In the genomic region with DNA sequence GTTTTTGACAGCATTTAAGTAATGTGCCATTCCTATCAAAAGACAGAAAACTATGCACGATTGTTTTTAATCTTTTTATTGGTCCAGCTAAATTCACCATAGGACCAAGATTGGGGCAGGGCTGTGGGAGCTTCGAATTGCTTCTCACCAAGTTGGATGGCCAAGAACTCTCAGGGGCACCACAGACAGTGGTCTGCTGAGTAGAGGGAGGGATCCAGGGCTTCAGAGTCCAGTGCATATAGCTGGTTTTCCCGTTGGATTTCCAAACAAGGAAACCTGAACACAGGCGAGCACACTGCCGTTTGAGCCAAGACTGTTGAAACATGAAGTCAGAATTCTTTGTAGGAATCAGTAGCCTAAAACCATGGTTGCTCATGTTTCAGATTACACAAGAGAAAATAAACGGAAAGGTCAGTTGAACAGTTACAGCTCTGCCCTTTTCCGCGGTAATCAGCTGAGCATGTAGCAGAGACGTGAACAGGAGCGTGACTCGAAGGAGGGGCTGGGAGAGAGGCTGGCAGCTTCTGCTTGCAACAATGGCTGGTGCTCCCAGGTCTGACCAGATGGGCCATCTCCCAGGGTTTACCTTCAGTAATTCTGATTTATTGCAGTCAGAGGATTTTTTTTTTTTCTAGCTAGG, we compare ENCODE assay signal across 9 mouse cellular contexts. TPM values are rescaled to one million over a fixed set of nuclear protein-coding genes. Genes with fewer than 3 reads are reported as not detected.
DNase-seq lines count a peak whose midpoint lies in the region; ATAC-seq and TF ChIP-seq lines count a peak whose summit lies in the region.
"Had no signal": no experiment of that assay in that cellular context is flagged by ENCODE, and none has a peak within 500 bp of the region (broad histone marks: within the 10 kb centered on the region; RNA-seq: fewer than 3 reads in every experiment).

No protein-coding gene starts in this region.

- no peak for TF ChIP-seq CTCF in brain, embryonic 14.5 days (IDR thresholded peaks at IDR 0.05; ENCODE audit: borderline replicate concordance, extremely low read depth, insufficient read depth, insufficient read length)

- no peaks in the 10 kb centered on the region for H3K36me3 ChIP-seq in heart, embryonic 14.5 days (ENCODE audit: control insufficient read depth, insufficient read depth, low read length)
- no peaks in the 10 kb centered on the region for H3K36me3 ChIP-seq in midbrain, embryonic 12.5 days
- H3K36me3 ChIP-seq: limb, embryonic 15.5 days had no signal

- H3K27me3 ChIP-seq in heart, embryonic 14.5 days (ENCODE audit: control insufficient read depth, insufficient read depth, low read length), result no peaks in the 10 kb centered on the region
- no peaks in the 10 kb centered on the region for H3K27me3 ChIP-seq in midbrain, embryonic 12.5 days
- H3K27me3 ChIP-seq: limb, embryonic 15.5 days had no signal

- no peaks in the 10 kb centered on the region for H3K9me3 ChIP-seq in heart, embryonic 14.5 days (ENCODE audit: control insufficient read depth, low read length)
- no peaks in the 10 kb centered on the region for H3K9me3 ChIP-seq in midbrain, embryonic 12.5 days
- H3K9me3 ChIP-seq: limb, embryonic 15.5 days had no signal

- peaks cover 6 to 9% of the 10 kb centered on the region in 2 experiments; a peak in 3 of 4 replicates for H3K4me1 ChIP-seq in heart, embryonic 14.5 days (ENCODE audit: control insufficient read depth in 2 of 2, insufficient read depth in 2 of 2, low read length in 2 of 2)
- no peaks in the 10 kb centered on the region for H3K4me1 ChIP-seq in midbrain, embryonic 12.5 days
- H3K4me1 ChIP-seq: limb, embryonic 15.5 days had no signal

- peak; percentile 63 for DNase-seq in 416B (ENCODE audit: low read depth)
- peak; percentile 63 for DNase-seq in brain, embryonic 14.5 days (ENCODE audit: low read depth)
- DNase-seq in kidney, postnatal 25 days, result peak; percentile 46 to 86
- no peak for DNase-seq in layer of hippocampus, adult 11-12 months (ENCODE audit: low spot score)

- ATAC-seq in heart, embryonic 14.5 days (ENCODE audit: insufficient number of reproducible peaks, insufficient read depth, low FRiP score, low read depth), result no peak
- ATAC-seq in midbrain, embryonic 12.5 days (ENCODE audit: low FRiP score, low read depth), result peak; percentile 79
- ATAC-seq in inflammation-experienced regulatory T-cells, adult 6 months, result no peak
- ATAC-seq in megakaryocyte-erythroid progenitor cell, adult 5-6 weeks (replicated peaks; ENCODE audit: low FRiP score, low TSS enrichment, poor library complexity, severe bottlenecking), result no peak

- H3K4me3 ChIP-seq in heart, embryonic 14.5 days (ENCODE audit: control insufficient read depth in 1 of 2, insufficient read depth in 1 of 2, low read depth in 1 of 2, low read length in 2 of 2), result no peak overlapping the region
- no peak overlapping the region for H3K4me3 ChIP-seq in midbrain, embryonic 12.5 days
- H3K4me3 ChIP-seq: limb, embryonic 15.5 days had no signal

- H3K9ac ChIP-seq in heart, embryonic 14.5 days (ENCODE audit: low read length), result no peak overlapping the region
- no peak overlapping the region for H3K9ac ChIP-seq in midbrain, embryonic 12.5 days (replicated peaks)
- H3K9ac ChIP-seq: limb, embryonic 15.5 days had no signal

- peak overlapping the region; percentile 57 to 67 for H3K27ac ChIP-seq in heart, embryonic 14.5 days (replicated peaks in 1 of 2; ENCODE audit: control insufficient read depth in 1 of 2, insufficient read depth in 1 of 2, low read depth in 2 of 2, low read length in 2 of 2)
- no peak overlapping the region for H3K27ac ChIP-seq in midbrain, embryonic 12.5 days (replicated peaks)
- H3K27ac ChIP-seq: limb, embryonic 15.5 days had no signal

- 58% methylated on average over 11 of the region's 11 CpGs for WGBS in heart, embryonic 14.5 days
- 69% methylated on average over 11 of the region's 11 CpGs for WGBS in midbrain, embryonic 12.5 days

- H3K4me2 ChIP-seq in heart, embryonic 14.5 days (ENCODE audit: low read length), result peak overlapping the region; percentile 17; the same call in 1 of the 2 replicates
- no peak overlapping the region for H3K4me2 ChIP-seq in midbrain, embryonic 12.5 days (replicated peaks)
- H3K4me2 ChIP-seq: limb, embryonic 15.5 days had no signal

- TF ChIP-seq POLR2A in brain, embryonic 14.5 days (IDR thresholded peaks at IDR 0.05; ENCODE audit: borderline replicate concordance, extremely low read depth, insufficient read depth, insufficient read length, poor library complexity, severe bottlenecking), result no peak

RNA-seq across cellular contexts. Expression of gene Gbe1, which starts 38.0 kb away (rescaled TPM):
- polyA plus RNA-seq in brain, embryonic 14.5 days (2012; rRNA removed), result 7.3 and 8.9 TPM in 2 replicates
- 66.0 and 68.8 TPM in 2 replicates for polyA plus RNA-seq in heart, embryonic 14.5 days (2014; fragmentation: Nextera tagmentation; extraction: Ambion mirVana)
- 17.5 and 18.9 TPM in 2 replicates for polyA plus RNA-seq in midbrain, embryonic 12.5 days (2016; fragmentation: Nextera tagmentation; extraction: Ambion mirVana)
- polyA plus RNA-seq in inflammation-experienced regulatory T-cells, adult 6 months (2017; shearing (Covaris generic)), result 10 to 100 TPM; 11.1 to 15.4 (median 14.5) TPM
- total RNA-seq in megakaryocyte-erythroid progenitor cell, adult 5-6 weeks (2014; fragmentation: Nextera tagmentation), result 9.7 and 14.3 TPM in 2 replicates
- total RNA-seq in megakaryocyte-erythroid progenitor cell, adult 5-6 weeks (2017), result 8.8 and 17.1 TPM in 2 replicates
